Mouse (Mus musculus): ENCODE measurements at regions not wholly inside any gene's neighbourhood (a gene's known extent, or its start where the extent isn't known, plus 50 kb on each side); places are given as distances from the start of the nearest gene placed in this dataset.

- no peak for DNase-seq
Observed at GRCm38 (mm10) chr4:12418086-12418485, 246.3 kb upstream of the Fam92a start.

GRCm38 (mm10) chr4:12395344-12395743 is 223.5 kb upstream of the Fam92a start:
- DNase-seq: no peak

GRCm38 (mm10) chr4:12376797-12377570 is 205.2 kb upstream of the Fam92a start:
- no peak for DNase-seq

GRCm38 (mm10) chr4:12369551-12369950 is 197.7 kb upstream of the Fam92a start:
- no peak for DNase-seq

GRCm38 (mm10) chr4:12356992-12357634 is 185.3 kb upstream of the Fam92a start:
- DNase-seq: no peak

GRCm38 (mm10) chr4:12353337-12353856 is 181.6 kb upstream of the Fam92a start:
- DNase-seq: no peak

- DNase-seq: no peak
Observed at GRCm38 (mm10) chr4:12339236-12339635, 167.4 kb upstream of the Fam92a start.

GRCm38 (mm10) chr4:12334832-12335587 is 163.2 kb upstream of the Fam92a start:
- DNase-seq: no peak

GRCm38 (mm10) chr4:12334429-12334828 is 162.6 kb upstream of the Fam92a start:
- DNase-seq: no peak

GRCm38 (mm10) chr4:12316024-12316423 is 144.2 kb upstream of the Fam92a start:
- no peak for DNase-seq

GRCm38 (mm10) chr4:12308332-12308731 is 136.5 kb upstream of the Fam92a start:
- DNase-seq: no peak

- no peak for DNase-seq
Observed at GRCm38 (mm10) chr4:12306618-12307565, 135.1 kb upstream of the Fam92a start.

- DNase-seq: no peak
Observed at GRCm38 (mm10) chr4:12287079-12287686, 115.4 kb upstream of the Fam92a start.

GRCm38 (mm10) chr4:12286391-12286790 is 114.6 kb upstream of the Fam92a start:
- no peak for DNase-seq

GRCm38 (mm10) chr4:12285983-12286382 is 114.2 kb upstream of the Fam92a start:
- no peak for DNase-seq

- DNase-seq: no peak
Observed at GRCm38 (mm10) chr4:12277949-12278348, 106.1 kb upstream of the Fam92a start.

- no peak for DNase-seq
Observed at GRCm38 (mm10) chr4:12273369-12273768, 101.6 kb upstream of the Fam92a start.

- no peak for DNase-seq
Observed at GRCm38 (mm10) chr4:12272914-12273313, 101.1 kb upstream of the Fam92a start.

- DNase-seq: no peak
Observed at GRCm38 (mm10) chr4:12272378-12272777, 100.6 kb upstream of the Fam92a start.

- DNase-seq: no peak
Observed at GRCm38 (mm10) chr4:12263746-12264145, 91.9 kb upstream of the Fam92a start.

GRCm38 (mm10) chr4:12263197-12263596 is 91.4 kb upstream of the Fam92a start:
- no peak for DNase-seq

- no peak for DNase-seq
Observed at GRCm38 (mm10) chr4:12247994-12248393, 76.2 kb upstream of the Fam92a start.
